Mouse (Mus musculus) activated CD4-positive, CD25-positive, alpha-beta regulatory T cell, adult 4 months (primary cell): ENCODE data around the gene Map1lc3a. TPM values are rescaled to one million over a fixed set of nuclear protein-coding genes. Genes with fewer than 3 reads are reported as not detected.

ENCODE experiments used
- ATAC-seq: one replicate; pipeline ENCODE4 v1.8.0; 2017
- polyA plus RNA-seq, 2 experiments: library from polyadenylated mRNA; unstranded; fragments of 100-300 nt; shearing (Covaris generic); gene quantifications; one replicate each; pipeline ENCODE4 v1.2.1; 2017

The Map1lc3a gene
- polyA plus RNA-seq, 2 experiments from 2014 or later, result 1.4 to 2.3 TPM

- ATAC-seq, result no peak
These were observed 11.6 kb downstream of the Map1lc3a start for GRCm38 (mm10) chr2:155287456-155288250.

GRCm38 (mm10) chr2:155290066-155290465 is 14.0 kb downstream of the Map1lc3a start:
- ATAC-seq, result no peak

GRCm38 (mm10) chr2:155293382-155293781 is 17.3 kb downstream of the Map1lc3a start:
- no peak for ATAC-seq

- no peak for ATAC-seq
These were observed 17.8 kb downstream of the Map1lc3a start for GRCm38 (mm10) chr2:155293946-155294345.

GRCm38 (mm10) chr2:155295453-155295852 is 19.4 kb downstream of the Map1lc3a start:
- ATAC-seq, result no peak

GRCm38 (mm10) chr2:155299563-155299962 is 23.5 kb downstream of the Map1lc3a start:
- ATAC-seq, result no peak

GRCm38 (mm10) chr2:155308936-155309592 is 33.0 kb downstream of the Map1lc3a start:
- ATAC-seq, result no peak

- ATAC-seq, result no peak
These were observed 37.6 kb downstream of the Map1lc3a start for GRCm38 (mm10) chr2:155313671-155314070.

- ATAC-seq, result no peak
These were observed 42.5 kb downstream of the Map1lc3a start for GRCm38 (mm10) chr2:155318618-155319017.

GRCm38 (mm10) chr2:155320596-155320995 is 44.5 kb downstream of the Map1lc3a start:
- ATAC-seq, result no peak

GRCm38 (mm10) chr2:155326001-155326400 is 49.9 kb downstream of the Map1lc3a start:
- no peak for ATAC-seq

Other genes with a start within 250 kb of the Map1lc3a start
- gene Ahcy, start 201.8 kb upstream of the Map1lc3a start, polyA plus RNA-seq, result 10 to 100 TPM; 30.2 to 50.5 TPM
- 10 to 100 TPM; 53.0 to 53.4 TPM for gene Itch, start 142.8 kb upstream of the Map1lc3a start, polyA plus RNA-seq
- 100 to 1,000 TPM; 330 to 375 TPM for gene Dynlrb1, start 39.8 kb upstream of the Map1lc3a start, polyA plus RNA-seq
- 10 to 100 TPM; 33.8 to 34.1 TPM for gene Pigu, start 81.1 kb downstream of the Map1lc3a start, polyA plus RNA-seq
- 1 to 10 TPM in 1 of 2 experiments, under 1 TPM in 1; 0.78 to 1.7 TPM for gene Trp53inp2, start 104.8 kb downstream of the Map1lc3a start, polyA plus RNA-seq
- 10 to 100 TPM; 13.0 to 13.8 TPM for gene Ncoa6, start 197.6 kb downstream of the Map1lc3a start, polyA plus RNA-seq
- gene Acss2, start 241.7 kb downstream of the Map1lc3a start, polyA plus RNA-seq, result 10 to 100 TPM; 13.9 to 16.4 TPM
- 1 to 10 TPM; 4.6 to 8.2 TPM for gene Ggt7, start 241.9 kb downstream of the Map1lc3a start, polyA plus RNA-seq